Mouse (Mus musculus): ENCODE measurements around the gene E2f3.

Gene E2f3

GRCm38 (mm10) chr13:29913606-29914005, 72.3 kb downstream of the E2f3 start:
- DNase-seq: no peak

GRCm38 (mm10) chr13:29913061-29913460, 72.8 kb downstream of the E2f3 start:
- no peak for DNase-seq

DNA sequence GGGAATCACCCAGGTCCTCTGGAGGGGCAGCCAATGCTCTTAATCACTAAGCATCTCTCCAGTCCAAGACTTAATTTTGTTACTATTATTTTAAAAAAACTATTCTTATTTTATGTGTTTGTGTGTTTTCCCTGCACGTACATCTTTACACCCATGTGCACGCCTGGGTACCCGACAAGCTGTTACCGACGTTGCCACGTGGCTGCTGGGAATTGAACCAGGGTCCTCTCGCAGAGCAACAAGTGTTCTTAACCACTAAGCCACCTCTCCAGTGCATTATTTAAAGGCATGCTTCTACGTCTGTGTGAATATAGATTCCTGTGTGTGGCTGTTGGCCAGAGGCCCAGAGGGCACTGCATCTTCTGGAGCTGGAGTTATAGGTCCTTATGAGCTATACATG, 73.6 kb downstream of the E2f3 start:
- DNase-seq: no peak

- DNase-seq: no peak
Observed at GRCm38 (mm10) chr13:29911141-29911540, 74.7 kb downstream of the E2f3 start.

DNA sequence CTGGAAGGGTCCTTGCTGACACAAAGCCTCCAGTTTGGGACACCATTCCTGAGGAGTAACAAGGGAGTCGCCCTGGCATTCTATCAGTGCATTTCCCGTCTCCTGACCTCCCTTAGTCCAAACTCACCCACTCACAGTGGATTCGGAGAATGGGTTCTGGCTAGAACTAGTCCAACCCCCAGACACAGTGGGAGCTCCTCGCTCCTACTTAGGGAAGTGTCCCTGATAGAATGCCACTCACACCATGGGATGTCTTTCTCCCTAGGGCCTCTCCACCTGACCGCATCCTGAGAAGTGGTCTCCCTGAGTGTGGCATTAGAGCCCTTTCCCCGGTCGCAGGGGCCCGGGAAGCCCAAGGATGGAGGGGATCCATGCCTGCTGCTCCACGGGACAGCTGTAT, 77.4 kb downstream of the E2f3 start:
- DNase-seq: no peak

DNA sequence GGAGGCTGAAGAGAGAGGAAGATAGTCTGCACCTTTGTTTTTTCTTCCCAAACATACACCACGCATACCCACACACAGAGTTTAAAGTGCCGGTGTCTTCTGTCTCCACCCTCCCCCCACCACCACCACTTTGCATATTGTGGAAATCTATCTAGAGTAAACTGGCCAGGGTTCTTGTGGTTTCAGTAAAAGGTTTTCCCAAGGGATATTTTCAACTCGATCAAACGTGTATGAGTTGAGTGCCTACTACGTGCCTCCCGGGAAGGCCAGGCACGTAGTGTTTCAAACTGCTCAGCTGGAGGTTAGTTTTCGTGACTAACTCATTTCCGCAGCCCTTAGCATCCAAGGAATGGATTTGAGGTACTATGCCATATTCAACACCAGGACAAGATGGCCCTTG, 77.9 kb downstream of the E2f3 start:
- no peak for DNase-seq

GRCm38 (mm10) chr13:29906734-29907133, 79.1 kb downstream of the E2f3 start:
- no peak for DNase-seq

GRCm38 (mm10) chr13:29903341-29903740, 82.5 kb downstream of the E2f3 start:
- no peak for DNase-seq

DNA sequence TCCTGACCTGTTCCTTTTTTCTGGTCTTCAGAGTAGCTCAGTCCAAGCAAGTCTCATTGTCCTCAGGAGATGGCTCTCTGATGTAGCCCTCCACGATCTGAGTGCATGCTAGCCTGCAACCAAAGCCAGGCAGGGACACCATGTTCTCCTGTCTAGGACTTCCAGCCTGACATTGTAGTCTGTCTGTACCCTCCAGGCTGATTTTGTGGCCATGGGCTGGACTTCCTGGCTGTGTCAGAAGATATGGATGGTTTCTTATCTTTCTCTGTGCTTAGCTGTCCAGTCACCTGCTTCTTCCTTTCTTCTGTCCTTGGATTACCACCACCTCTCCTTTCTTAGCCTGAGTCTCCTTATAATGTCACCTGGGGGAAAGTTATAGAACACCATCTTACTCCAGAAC, 83.2 kb downstream of the E2f3 start:
- DNase-seq: no peak

DNA sequence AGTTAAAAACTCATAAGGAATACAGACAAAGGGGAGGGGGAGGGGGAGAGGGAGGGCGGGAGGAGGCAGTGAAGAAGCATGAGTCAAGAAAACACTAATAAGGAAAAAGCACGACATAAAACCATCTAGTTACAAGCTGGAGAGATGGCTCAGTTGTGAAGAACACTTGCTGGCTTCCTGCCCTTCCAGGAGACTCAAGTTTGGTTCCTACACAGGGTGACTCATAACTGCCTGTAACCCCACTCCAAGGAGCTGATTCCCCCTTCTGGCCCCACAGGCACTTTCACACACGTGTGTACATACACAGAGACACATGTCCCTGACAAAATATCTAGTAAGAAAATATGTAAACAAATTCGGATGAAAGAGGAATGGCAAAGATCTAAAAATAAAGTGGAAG, 84.2 kb downstream of the E2f3 start:
- DNase-seq: no peak

- no peak for DNase-seq
Observed at GRCm38 (mm10) chr13:29866780-29867179, 119.1 kb downstream of the E2f3 start.

- DNase-seq: no peak
Observed at GRCm38 (mm10) chr13:29864331-29864730, 121.5 kb downstream of the E2f3 start.

GRCm38 (mm10) chr13:29860087-29860486, 125.8 kb downstream of the E2f3 start:
- DNase-seq: no peak

- DNase-seq: peak; percentile 27
Observed at GRCm38 (mm10) chr13:29857436-29857835, 128.4 kb downstream of the E2f3 start.
